Mouse (Mus musculus) myocyte (in vitro differentiated cells): ENCODE measurements around the gene Hspb8. TPM values are rescaled to one million over a fixed set of nuclear protein-coding genes. Genes with fewer than 3 reads are reported as not detected.

Experiments
- H3K27me3 ChIP-seq: one replicate; pipeline ENCODE4 v1.6.1; 2011; ENCODE audit not compliant: control insufficient read depth, insufficient read depth, insufficient read length
- H3K36me3 ChIP-seq: one replicate; pipeline ENCODE4 v1.6.1; 2011; ENCODE audit not compliant: control insufficient read depth, insufficient read depth
- H3K4me2 ChIP-seq: one replicate; pipeline ENCODE4 v1.6.1; 2011; ENCODE audit warnings: low read depth, control low read depth
- H3K4me3 ChIP-seq: one replicate; pipeline ENCODE4 v1.5.1; 2011; ENCODE audit warnings: mild to moderate bottlenecking, control low read depth, moderate library complexity
- H3K79me2 ChIP-seq: one replicate; pipeline ENCODE4 v1.6.1; 2011; ENCODE audit not compliant: control insufficient read depth, insufficient read depth
- H3ac ChIP-seq: one replicate; pipeline ENCODE4 v1.6.1; 2011; ENCODE audit not compliant: control insufficient read depth, insufficient read length
- CEBPB ChIP-seq: IDR thresholded peaks from 2 replicates; pipeline ENCODE4 v1.6.1; 2011; ENCODE audit warnings: mild to moderate bottlenecking, moderate library complexity; ENCODE audit not compliant: poor library complexity, insufficient read depth, severe bottlenecking
- E2F4 ChIP-seq: IDR thresholded peaks from one replicate; pipeline ENCODE4 v1.6.1; 2011; ENCODE audit warnings: mild to moderate bottlenecking, control low read depth, moderate library complexity; ENCODE audit not compliant: insufficient read depth
- MAX ChIP-seq: IDR thresholded peaks from one replicate; pipeline ENCODE4 v1.6.1; 2011; ENCODE audit warnings: low read depth, mild to moderate bottlenecking, control low read depth
- MYOD1 ChIP-seq, 3 experiments: IDR thresholded peaks; one replicate each; pipeline ENCODE4 v1.6.1; 2011; ENCODE audit warnings: control low read depth in 2 of 3, low read depth in 2 of 3, mild to moderate bottlenecking in 2 of 3, moderate library complexity in 1 of 3; ENCODE audit not compliant: insufficient read length in 2 of 3, control insufficient read depth in 1 of 3
- MYOG ChIP-seq, 3 experiments: IDR thresholded peaks; one replicate each; pipeline ENCODE4 v1.6.1; 2011; ENCODE audit warnings: control low read depth in 2 of 3, low read depth in 2 of 3, mild to moderate bottlenecking in 2 of 3; ENCODE audit not compliant: insufficient read length in 2 of 3, control insufficient read depth in 1 of 3, insufficient read depth in 1 of 3
- POLR2A ChIP-seq: IDR thresholded peaks from one replicate; pipeline ENCODE4 v1.6.1; 2011; ENCODE audit warnings: low read depth, mild to moderate bottlenecking, control low read depth, moderate library complexity; ENCODE audit not compliant: insufficient read length
- POLR2AphosphoS2 ChIP-seq: IDR thresholded peaks from one replicate; pipeline ENCODE4 v1.6.1; 2011; ENCODE audit warnings: low read depth, control low read depth; ENCODE audit not compliant: insufficient read length
- REST ChIP-seq: IDR thresholded peaks from one replicate; pipeline ENCODE4 v1.6.1; 2011; ENCODE audit warnings: mild to moderate bottlenecking, control low read depth, moderate library complexity; ENCODE audit not compliant: insufficient read depth, insufficient read length
- SRF ChIP-seq: IDR thresholded peaks from one replicate; pipeline ENCODE4 v1.6.1; 2011; ENCODE audit warnings: low read depth; ENCODE audit not compliant: control insufficient read depth, insufficient read length
- TCF12 ChIP-seq: IDR thresholded peaks from one replicate; pipeline ENCODE4 v1.6.1; 2011; ENCODE audit warnings: mild to moderate bottlenecking, control low read depth; ENCODE audit not compliant: poor library complexity, insufficient read depth, severe bottlenecking
- TCF3 ChIP-seq: IDR thresholded peaks from one replicate; pipeline ENCODE4 v1.6.1; 2011; ENCODE audit warnings: low read depth, control low read depth; ENCODE audit not compliant: insufficient read length
- USF1 ChIP-seq: IDR thresholded peaks from one replicate; pipeline ENCODE4 v1.6.1; 2011; ENCODE audit warnings: low read depth, mild to moderate bottlenecking, control low read depth, moderate library complexity
- polyA plus RNA-seq: library from polyadenylated mRNA; unstranded; fragments of >200 nt; fragmentation: generic; extraction: Trizol; gene quantifications from one replicate; pipeline ENCODE4 v1.2.1, GENCODE M21; 2012; ENCODE audit warnings: missing spikeins

The Hspb8 gene
- polyA plus RNA-seq, 1 experiment: 138 TPM

- Histone ChIP-seq H3ac (no peak overlapping the region), H3K79me2 (no peaks in the 10 kb centered on the region), H3K27me3 (no peaks in the 10 kb centered on the region), H3K4me2 (peak overlapping the region; percentile 30), H3K36me3 (no peaks in the 10 kb centered on the region), H3K4me3 (no peak overlapping the region)
- no peak for TF ChIP-seq MAX
- peak in 1 of 3 experiments; percentile 54 for TF ChIP-seq MYOG (IDR thresholded peaks at IDR 0.05; ENCODE audit: control insufficient read depth in 1 of 3, insufficient read depth in 1 of 3, insufficient read length in 2 of 3, low read depth in 2 of 3)
- TF ChIP-seq MYOD1 (IDR thresholded peaks at IDR 0.05; ENCODE audit: control insufficient read depth in 1 of 3, insufficient read length in 2 of 3, low read depth in 2 of 3): peak in 1 of 3 experiments; percentile 74
These were observed 20.2 kb upstream of the Hspb8 start for GRCm38 (mm10) chr5:116442697-116443458.

DNA sequence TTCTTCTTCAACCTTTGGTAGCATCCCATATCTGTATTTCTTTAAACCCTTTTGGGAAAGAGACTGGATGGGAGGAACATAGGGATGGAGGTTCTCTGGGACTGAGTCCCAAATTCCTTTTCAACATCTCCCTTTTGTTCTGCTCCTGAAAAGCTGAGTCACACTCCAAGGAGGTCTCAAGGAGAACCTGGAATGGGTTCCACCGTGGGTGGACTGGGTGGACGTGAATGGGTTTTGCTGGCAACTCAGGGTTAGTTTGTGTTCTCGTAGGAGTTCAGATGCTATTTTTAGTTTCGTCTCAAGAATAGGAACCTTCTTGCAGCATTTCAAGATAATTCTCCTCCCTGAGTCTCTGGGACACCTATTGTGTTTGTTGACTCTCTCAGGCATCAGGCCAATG, 17.6 kb upstream of the Hspb8 start:
- Histone ChIP-seq H3K4me2 (peak overlapping the region; percentile 35), H3K36me3 (no peaks in the 10 kb centered on the region), H3K79me2 (no peaks in the 10 kb centered on the region), H3K4me3 (no peak overlapping the region), H3K27me3 (no peaks in the 10 kb centered on the region), H3ac (no peak overlapping the region)
- no peak for TF ChIP-seq MAX
- TF ChIP-seq TCF3: no peak
- TF ChIP-seq SRF: no peak
- no peak for TF ChIP-seq MYOG (IDR thresholded peaks at IDR 0.05; ENCODE audit: control insufficient read depth in 1 of 3, insufficient read depth in 1 of 3, insufficient read length in 2 of 3, low read depth in 2 of 3)
- no peak for TF ChIP-seq TCF12
- no peak for TF ChIP-seq POLR2AphosphoS2
- no peak for TF ChIP-seq MYOD1 (IDR thresholded peaks at IDR 0.05; ENCODE audit: control insufficient read depth in 1 of 3, insufficient read length in 2 of 3, low read depth in 2 of 3)
- TF ChIP-seq POLR2A: no peak
- no peak for TF ChIP-seq CEBPB
- no peak for TF ChIP-seq USF1
- no peak for TF ChIP-seq REST

DNA sequence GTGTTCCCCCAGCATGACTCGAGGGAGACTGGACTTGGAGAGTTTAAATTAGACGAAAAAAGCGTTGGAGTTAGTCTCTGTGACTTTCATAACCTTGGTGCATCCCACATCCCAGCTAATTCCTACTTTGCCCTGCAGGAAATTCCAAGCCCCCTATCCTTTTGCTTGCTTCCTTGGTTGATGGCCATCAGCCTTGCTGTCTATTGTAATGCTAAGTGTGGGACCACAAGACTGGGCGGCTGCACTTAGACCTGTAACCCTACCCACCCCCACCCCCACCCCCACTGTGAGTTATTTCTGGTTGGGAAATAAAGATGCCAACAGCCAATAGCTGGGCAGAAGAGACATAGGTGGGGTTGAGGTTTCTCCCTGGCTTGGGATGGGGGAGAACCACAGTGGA, 15.7 kb upstream of the Hspb8 start:
- Histone ChIP-seq H3K27me3 (no peaks in the 10 kb centered on the region), H3ac (no peak overlapping the region), H3K79me2 (no peaks in the 10 kb centered on the region), H3K36me3 (no peaks in the 10 kb centered on the region), H3K4me3 (no peak overlapping the region), H3K4me2 (no peak overlapping the region)
- TF ChIP-seq POLR2AphosphoS2 (no peak), SRF (no peak), CEBPB (no peak), USF1 (no peak), REST (no peak), TCF12 (no peak), POLR2A (no peak), MAX (no peak), TCF3 (no peak), MYOG (IDR thresholded peaks at IDR 0.05; ENCODE audit: control insufficient read depth in 1 of 3, insufficient read depth in 1 of 3, insufficient read length in 2 of 3, low read depth in 2 of 3) (no peak), E2F4 (no peak), MYOD1 (IDR thresholded peaks at IDR 0.05; ENCODE audit: control insufficient read depth in 1 of 3, insufficient read length in 2 of 3, low read depth in 2 of 3) (no peak)

- no peaks in the 10 kb centered on the region for H3K27me3 ChIP-seq
- no peak overlapping the region for H3K4me2 ChIP-seq
- H3K4me3 ChIP-seq: no peak overlapping the region
- H3ac ChIP-seq: no peak overlapping the region
- H3K36me3 ChIP-seq: no peaks in the 10 kb centered on the region
- TF ChIP-seq POLR2A (no peak), TCF12 (no peak), MAX (no peak), POLR2AphosphoS2 (no peak), REST (no peak), SRF (no peak), MYOD1 (IDR thresholded peaks at IDR 0.05; ENCODE audit: control insufficient read depth in 1 of 3, insufficient read length in 2 of 3, low read depth in 2 of 3) (no peak), E2F4 (no peak), USF1 (no peak), MYOG (IDR thresholded peaks at IDR 0.05; ENCODE audit: control insufficient read depth in 1 of 3, insufficient read depth in 1 of 3, insufficient read length in 2 of 3, low read depth in 2 of 3) (no peak), CEBPB (no peak), TCF3 (no peak)
- H3K79me2 ChIP-seq: no peaks in the 10 kb centered on the region
These were observed 13.5 kb upstream of the Hspb8 start for GRCm38 (mm10) chr5:116436117-116436516.
